Mouse (Mus musculus) testis, adult 2 months (tissue): Measurements from ENCODE around the gene Adam1b. TPM values are rescaled to one million over a fixed set of nuclear protein-coding genes. Genes with fewer than 3 reads are reported as not detected.
"Not testable (repeated sequence)": the region's sequence is repeated elsewhere in the genome, so short reads cannot be mapped to it uniquely, and the experiment has no call there.

ENCODE experiments used
- H3K27ac ChIP-seq: fragments of 200-500 bp; 2 replicates; pipeline ENCODE4 v1.5.1; 2012; ENCODE audit warnings: low read depth, low read length; ENCODE audit not compliant: control insufficient read depth, insufficient read depth
- H3K27me3 ChIP-seq: fragments of 200-500 bp; 2 replicates; pipeline ENCODE4 v1.6.1; 2012; ENCODE audit warnings: mild to moderate bottlenecking, low read length, moderate library complexity; ENCODE audit not compliant: control insufficient read depth, insufficient read depth
- H3K36me3 ChIP-seq: fragments of 200-500 bp; 2 replicates; pipeline ENCODE4 v1.6.1; 2012; ENCODE audit warnings: mild to moderate bottlenecking, low read length; ENCODE audit not compliant: control insufficient read depth, insufficient read depth
- H3K4me1 ChIP-seq: fragments of 200-500 bp; 2 replicates; pipeline ENCODE4 v1.6.1; 2012; ENCODE audit warnings: low read length; ENCODE audit not compliant: control insufficient read depth, insufficient read depth
- H3K4me3 ChIP-seq: fragments of 200-500 bp; 2 replicates; pipeline ENCODE4 v1.5.1; 2012; ENCODE audit warnings: low read depth, mild to moderate bottlenecking, low read length, moderate library complexity, mixed read lengths; ENCODE audit not compliant: control insufficient read depth
- CTCF ChIP-seq: fragments of 200-500 bp; IDR thresholded peaks from 2 replicates; pipeline ENCODE4 v1.5.1; 2012; ENCODE audit warnings: low read depth, mild to moderate bottlenecking, inconsistent platforms, low read length, moderate library complexity; ENCODE audit not compliant: control insufficient read depth, insufficient read depth, insufficient replicate concordance
- POLR2A ChIP-seq: fragments of 200-500 bp; IDR thresholded peaks from 2 replicates; pipeline ENCODE4 v1.6.1; 2012; ENCODE audit warnings: low read depth, mild to moderate bottlenecking, inconsistent platforms, low read length, moderate library complexity; ENCODE audit not compliant: control insufficient read depth
- polyA plus RNA-seq: library from polyadenylated mRNA; depleted of rRNA; stranded (reverse); fragments of >200 nt; gene quantifications from 2 replicates; pipeline ENCODE4 v1.2.3, GENCODE M21; 2012

Adam1b gene
- polyA plus RNA-seq, 1 experiment, result 85.1 TPM

DNA sequence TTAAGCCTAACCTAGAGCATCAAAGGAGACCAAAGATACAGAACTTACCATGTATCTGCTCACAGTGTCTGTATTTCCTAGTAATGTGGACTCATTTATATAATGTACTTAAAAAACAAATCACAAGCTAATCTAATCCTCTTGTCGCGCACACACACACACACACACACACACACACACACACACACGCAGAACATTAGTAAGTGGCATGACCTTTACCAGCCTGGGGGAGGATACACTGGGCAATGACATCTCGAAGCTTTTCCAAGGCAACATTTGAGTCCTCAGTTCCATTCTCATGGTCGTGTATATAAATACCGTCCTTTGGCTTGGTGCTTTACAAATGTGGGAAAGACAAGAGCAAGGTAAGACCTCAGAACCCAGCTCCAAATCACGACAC, 23.3 kb upstream of the Adam1b start:
- H3K4me1 ChIP-seq, result no peaks in the 10 kb centered on the region
- no peak overlapping the region for H3K27ac ChIP-seq
- peaks cover 4% of the 10 kb centered on the region for H3K36me3 ChIP-seq
- no peak for TF ChIP-seq CTCF
- TF ChIP-seq POLR2A, result no peak
- H3K27me3 ChIP-seq, result no peaks in the 10 kb centered on the region
- H3K4me3 ChIP-seq, result peak overlapping the region; percentile 60; the same call in 1 of the 2 replicates

DNA sequence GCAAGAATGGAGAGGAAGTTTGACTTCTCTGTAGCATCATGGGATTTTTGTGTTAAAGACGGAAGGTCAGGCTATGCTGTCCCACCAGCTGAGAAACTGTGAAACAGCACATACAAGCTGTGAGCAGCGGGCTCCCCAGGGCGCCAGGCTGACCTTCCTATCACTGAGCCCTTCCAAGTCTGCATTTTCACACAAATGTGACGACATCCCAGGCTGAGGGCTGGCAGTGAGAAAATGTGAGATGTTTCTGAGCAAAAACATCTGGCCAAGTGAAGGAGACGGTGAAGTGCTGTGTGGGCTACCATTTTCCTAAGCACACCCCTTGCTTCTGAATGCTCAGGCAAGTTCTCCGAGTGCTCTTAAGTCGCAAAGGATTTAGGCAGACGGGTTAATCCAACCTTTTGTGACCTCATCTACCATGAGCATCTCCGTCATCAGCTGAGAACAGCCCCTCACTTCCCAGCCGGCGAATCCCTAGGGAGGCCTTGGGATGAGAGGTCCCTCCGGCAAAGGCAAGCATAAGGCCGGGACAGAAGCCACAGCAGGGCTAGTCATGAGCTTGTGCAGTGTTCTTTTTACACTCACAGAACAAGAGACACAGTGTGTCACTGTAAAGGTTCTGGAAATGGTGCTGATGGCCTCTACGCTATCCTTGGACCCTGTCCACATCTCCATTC, 22.7 kb upstream of the Adam1b start:
- H3K27me3 ChIP-seq, result no peaks in the 10 kb centered on the region
- H3K4me1 ChIP-seq, result no peaks in the 10 kb centered on the region; the same call in 1 of the 2 replicates
- TF ChIP-seq CTCF, result no peak
- H3K4me3 ChIP-seq, result peak overlapping the region; percentile 60
- H3K36me3 ChIP-seq, result peaks cover 3% of the 10 kb centered on the region
- no peak overlapping the region for H3K27ac ChIP-seq

DNA sequence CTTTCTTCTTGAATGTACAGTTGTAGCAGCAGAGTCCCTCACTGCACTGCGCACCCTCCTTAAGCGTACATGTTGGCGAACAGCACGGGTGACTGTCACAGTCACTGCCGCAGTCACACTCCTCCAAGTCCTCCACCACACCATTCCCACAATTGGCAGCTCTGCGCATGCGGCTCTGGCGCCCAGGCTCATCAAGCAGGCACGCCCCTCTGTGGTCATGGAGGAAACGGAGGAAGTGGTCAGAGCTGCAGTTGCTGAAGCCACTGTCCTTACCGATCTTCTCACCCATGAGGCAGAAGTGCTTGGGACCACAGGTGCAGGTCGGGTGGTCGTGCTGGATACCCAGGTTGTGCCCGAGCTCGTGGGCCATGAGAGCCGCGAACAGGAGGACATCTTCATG, 16.5 kb upstream of the Adam1b start:
- peak overlapping the region; percentile 82 for H3K4me3 ChIP-seq
- H3K36me3 ChIP-seq, H3K27me3 ChIP-seq, H3K27ac ChIP-seq, H3K4me1 ChIP-seq: not testable (repeated sequence)
- peak; percentile 68; the same call in 1 of the 2 replicates for TF ChIP-seq POLR2A

DNA sequence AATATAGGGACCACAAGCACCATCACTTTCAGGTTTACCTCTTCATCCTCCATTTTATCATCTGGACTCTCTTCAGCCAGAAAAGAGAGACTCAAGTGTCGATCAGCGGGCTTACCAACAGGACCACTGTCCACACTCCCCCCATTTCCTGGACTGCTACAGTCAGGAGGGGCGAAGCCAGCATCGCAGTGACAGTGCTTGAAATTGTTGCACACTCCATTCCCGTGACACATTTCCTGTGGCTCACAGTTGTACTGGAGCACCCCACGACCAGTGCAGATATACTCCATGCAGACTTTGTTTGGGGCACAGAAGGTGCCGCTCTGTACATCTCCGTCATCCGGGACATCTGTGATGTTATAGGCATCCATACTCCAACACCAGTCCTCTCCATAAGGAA, 15.7 kb upstream of the Adam1b start:
- peak overlapping the region; percentile 82 for H3K4me3 ChIP-seq
- no peaks in the 10 kb centered on the region; the same call in 1 of the 2 replicates for H3K4me1 ChIP-seq
- H3K27me3 ChIP-seq, result no peaks in the 10 kb centered on the region
- H3K27ac ChIP-seq, result no peak overlapping the region; the same call in 1 of the 2 replicates
- H3K36me3 ChIP-seq, result no peaks in the 10 kb centered on the region
- TF ChIP-seq CTCF, result no peak
- no peak for TF ChIP-seq POLR2A

DNA sequence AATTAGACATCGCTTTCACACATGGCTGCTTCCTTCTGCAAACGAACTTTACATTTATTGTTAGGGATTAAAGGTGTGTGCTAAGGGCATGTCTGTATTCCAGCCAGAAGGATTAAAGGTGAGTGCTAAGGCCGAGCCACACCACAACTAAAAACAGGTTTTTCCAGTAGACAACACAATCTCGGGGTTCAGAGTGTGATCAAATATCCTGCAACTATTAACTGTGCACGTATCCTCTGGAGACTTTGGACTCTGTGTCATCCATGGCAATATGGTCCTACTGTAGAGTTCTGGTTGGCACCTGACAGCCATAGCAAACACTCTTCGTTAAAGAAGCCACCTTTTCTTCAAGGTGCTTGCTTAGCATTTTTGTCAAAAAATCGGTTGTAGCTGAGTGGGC, 6.8 kb upstream of the Adam1b start:
- Histone ChIP-seq H3K27me3 (no peaks in the 10 kb centered on the region), H3K27ac (no peak overlapping the region), H3K4me3 (no peak overlapping the region), H3K4me1 (no peaks in the 10 kb centered on the region; the same call in 1 of the 2 replicates), H3K36me3 (no peaks in the 10 kb centered on the region)
- no peak for TF ChIP-seq CTCF
- TF ChIP-seq POLR2A, result no peak

DNA sequence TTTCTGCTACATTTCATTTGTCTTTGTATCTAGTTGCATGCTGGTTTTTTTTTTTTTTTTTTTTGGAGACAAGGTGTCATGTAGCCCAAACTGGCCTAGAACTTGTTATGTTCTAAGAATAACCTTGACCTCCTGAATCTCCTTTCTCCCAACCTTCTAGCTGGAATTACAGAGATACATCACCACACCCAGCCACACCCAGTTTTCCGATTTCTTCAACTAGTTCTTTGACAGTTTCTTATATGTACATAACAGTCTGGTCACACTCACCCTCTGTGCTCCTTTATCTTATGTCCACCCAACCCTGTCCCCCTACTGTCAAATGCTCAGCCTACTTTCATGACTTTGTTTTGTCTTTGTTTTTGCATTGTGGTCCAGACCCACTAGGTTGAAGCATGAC, 3.6 kb upstream of the Adam1b start:
- Histone ChIP-seq H3K27me3 (no peaks in the 10 kb centered on the region), H3K4me1 (peaks cover 8% of the 10 kb centered on the region), H3K27ac (no peak overlapping the region), H3K4me3 (no peak overlapping the region), H3K36me3 (no peaks in the 10 kb centered on the region)
- no peak for TF ChIP-seq CTCF
- no peak for TF ChIP-seq POLR2A

DNA sequence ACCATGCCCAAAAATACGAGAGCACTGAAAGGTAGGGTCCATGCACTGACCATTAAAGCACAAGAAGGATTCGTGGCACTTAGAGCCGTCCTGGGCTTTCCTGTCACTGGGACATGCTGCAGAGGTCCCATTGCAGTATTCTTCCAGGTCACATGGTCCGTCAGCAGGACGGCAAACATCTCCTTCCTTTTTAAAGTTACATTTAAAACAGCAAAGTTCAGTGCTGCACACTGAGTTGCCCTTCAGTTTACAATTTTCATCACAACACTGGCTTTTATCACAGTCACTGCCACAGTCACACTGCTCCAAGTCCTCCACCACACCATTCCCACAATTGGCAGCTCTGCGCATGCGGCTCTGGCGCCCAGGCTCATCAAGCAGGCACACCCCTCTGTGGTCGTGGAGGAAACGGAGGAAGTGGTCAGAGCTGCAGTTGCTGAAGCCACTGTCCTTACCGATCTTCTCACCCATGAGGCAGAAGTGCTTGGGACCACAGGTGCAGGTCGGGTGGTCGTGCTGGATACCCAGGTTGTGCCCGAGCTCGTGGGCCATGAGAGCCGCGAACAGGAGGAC, 1.7 kb downstream of the Adam1b start:
- Histone ChIP-seq H3K4me1 (peaks cover 10% of the 10 kb centered on the region), H3K4me3 (peak overlapping the region; percentile 59)
- not testable (repeated sequence) for H3K36me3 ChIP-seq, H3K27me3 ChIP-seq, H3K27ac ChIP-seq

DNA sequence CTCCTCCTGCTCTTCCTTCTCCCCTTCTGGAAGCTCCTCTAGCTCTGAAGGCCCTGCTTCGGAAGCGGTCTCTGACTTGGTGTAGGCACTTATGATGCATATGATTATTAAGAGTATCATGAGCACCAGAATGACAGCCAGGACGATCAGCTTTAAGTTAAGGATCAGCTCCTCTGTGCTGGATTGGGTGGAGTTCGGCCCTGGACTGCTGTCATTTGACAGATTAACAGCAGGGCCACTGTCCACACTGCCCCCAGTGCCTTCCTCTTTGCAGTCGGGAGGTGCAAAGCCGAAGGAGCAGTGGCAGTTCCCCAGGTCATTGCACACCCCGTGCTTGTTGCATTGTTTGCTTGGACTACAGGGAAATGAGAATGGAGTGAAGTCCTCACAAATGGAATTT, 2.5 kb downstream of the Adam1b start:
- Histone ChIP-seq H3K27me3 (no peaks in the 10 kb centered on the region), H3K4me1 (peaks cover 10% of the 10 kb centered on the region), H3K4me3 (no peak overlapping the region; the same call in 1 of the 2 replicates), H3K27ac (no peak overlapping the region), H3K36me3 (no peaks in the 10 kb centered on the region)
- TF ChIP-seq POLR2A (no peak), CTCF (no peak)
